Mouse (Mus musculus) myocyte (in vitro differentiated cells): Measurements from ENCODE around the gene Vmn2r20. TPM values are rescaled to one million over a fixed set of nuclear protein-coding genes. Genes with fewer than 3 reads are reported as not detected.

Source experiments
- polyA plus RNA-seq: library from polyadenylated mRNA; unstranded; fragments of >200 nt; fragmentation: generic; extraction: Trizol; gene quantifications from one replicate; pipeline ENCODE4 v1.2.1, GENCODE M21; 2012; ENCODE audit warnings: missing spikeins

Gene Vmn2r20
- polyA plus RNA-seq, 1 experiment, result not detected

Other genes starting within 250 kb of the Vmn2r20 start
- gene Clec4b2, start 245.2 kb downstream of the Vmn2r20 start, polyA plus RNA-seq, result not detected
- gene Clec4n, start 188.3 kb downstream of the Vmn2r20 start, polyA plus RNA-seq, result not detected
- not detected for gene Clec4d, start 156.0 kb downstream of the Vmn2r20 start, polyA plus RNA-seq
- not detected for gene Clec4e, start 128.2 kb downstream of the Vmn2r20 start, polyA plus RNA-seq
- not detected for gene Vmn2r19, start 109.8 kb downstream of the Vmn2r20 start, polyA plus RNA-seq
- gene Vmn2r21, start 115.3 kb upstream of the Vmn2r20 start, polyA plus RNA-seq, result not detected
- not detected for gene Vmn2r22, start 232.6 kb upstream of the Vmn2r20 start, polyA plus RNA-seq